Mouse (Mus musculus): ENCODE results near the gene Gm3409. TPM values are rescaled to one million over a fixed set of nuclear protein-coding genes. Genes with fewer than 3 reads are reported as not detected.

Gm3409 gene
- polyA plus RNA-seq (2012; rRNA removed; ENCODE audit: low replicate concordance) = not detected in 2 replicates

DNA sequence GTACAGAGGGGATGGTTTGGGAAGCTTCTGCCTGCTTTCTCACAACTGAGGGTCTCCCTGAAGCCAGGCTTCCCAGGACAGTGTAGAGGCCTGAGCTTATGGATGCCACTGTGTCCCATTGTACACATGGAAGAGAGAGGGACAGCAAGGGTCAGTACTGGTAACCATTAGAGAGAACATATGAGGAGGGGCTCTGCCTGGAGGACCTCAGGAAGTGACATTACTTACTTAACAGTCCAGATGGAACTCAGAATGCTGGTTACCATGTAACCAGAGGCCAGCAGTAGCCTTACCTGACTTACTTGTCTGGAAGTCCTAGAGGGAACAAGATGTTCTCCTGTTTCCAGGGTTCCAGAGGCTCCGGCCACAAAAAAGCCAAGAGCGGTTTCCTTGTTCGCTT is at the start of gene Gm3409:
Gene Gm3409 (plus strand): TSS at position 301 of the 400 bp plus-strand sequence.

DNA sequence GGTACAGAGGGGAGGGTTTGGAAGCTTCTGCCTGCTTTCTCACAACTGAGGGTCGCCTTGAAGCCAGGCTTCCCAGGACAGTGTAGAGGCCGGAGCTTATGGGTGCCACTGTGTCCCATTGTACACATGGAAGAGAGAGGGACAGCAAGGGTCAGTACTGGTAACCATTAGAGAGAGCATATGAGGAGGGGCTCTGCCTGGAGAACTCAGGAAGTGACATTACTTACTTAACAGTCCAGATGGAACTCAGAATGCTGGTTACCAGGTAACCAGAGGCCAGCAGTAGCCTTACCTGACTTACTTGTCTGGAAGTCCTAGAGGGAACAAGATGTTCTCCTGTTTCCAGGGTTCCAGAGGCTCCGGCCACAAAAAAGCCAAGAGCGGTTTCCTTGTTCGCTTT is 46.4 kb upstream of the Gm3409 start, which contains the start of gene Gm6370:
Gene Gm6370 (plus strand): TSS at position 301 of the 400 bp plus-strand sequence.

GRCm38 (mm10) chr5:146502099-146502498 is 35.3 kb upstream of the Gm3409 start, which contains the start of gene 4930449I24Rik:
Gene 4930449I24Rik, plus strand, starts transcription at chr5:146502399.

GRCm38 (mm10) chr5:146513823-146514222 is 23.6 kb upstream of the Gm3409 start, which contains the start of gene Gm3402:
Gene Gm3402, plus strand, starts transcription at chr5:146514123.

GRCm38 (mm10) chr5:146525501-146525900 is 11.9 kb upstream of the Gm3409 start, which contains the start of gene Gm3404:
Gene Gm3404, plus strand, starts transcription at chr5:146525801.

DNA sequence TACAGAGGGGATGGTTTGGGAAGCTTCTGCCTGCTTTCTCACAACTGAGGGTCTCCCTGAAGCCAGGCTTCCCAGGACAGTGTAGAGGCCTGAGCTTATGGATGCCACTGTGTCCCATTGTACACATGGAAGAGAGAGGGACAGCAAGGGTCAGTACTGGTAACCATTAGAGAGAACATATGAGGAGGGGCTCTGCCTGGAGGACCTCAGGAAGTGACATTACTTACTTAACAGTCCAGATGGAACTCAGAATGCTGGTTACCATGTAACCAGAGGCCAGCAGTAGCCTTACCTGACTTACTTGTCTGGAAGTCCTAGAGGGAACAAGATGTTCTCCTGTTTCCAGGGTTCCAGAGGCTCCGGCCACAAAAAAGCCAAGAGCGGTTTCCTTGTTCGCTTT is 18.4 kb downstream of the Gm3409 start, which contains the start of gene Gm3415:
Gene Gm3415 (plus strand): TSS at position 301 of the 400 bp plus-strand sequence.

DNA sequence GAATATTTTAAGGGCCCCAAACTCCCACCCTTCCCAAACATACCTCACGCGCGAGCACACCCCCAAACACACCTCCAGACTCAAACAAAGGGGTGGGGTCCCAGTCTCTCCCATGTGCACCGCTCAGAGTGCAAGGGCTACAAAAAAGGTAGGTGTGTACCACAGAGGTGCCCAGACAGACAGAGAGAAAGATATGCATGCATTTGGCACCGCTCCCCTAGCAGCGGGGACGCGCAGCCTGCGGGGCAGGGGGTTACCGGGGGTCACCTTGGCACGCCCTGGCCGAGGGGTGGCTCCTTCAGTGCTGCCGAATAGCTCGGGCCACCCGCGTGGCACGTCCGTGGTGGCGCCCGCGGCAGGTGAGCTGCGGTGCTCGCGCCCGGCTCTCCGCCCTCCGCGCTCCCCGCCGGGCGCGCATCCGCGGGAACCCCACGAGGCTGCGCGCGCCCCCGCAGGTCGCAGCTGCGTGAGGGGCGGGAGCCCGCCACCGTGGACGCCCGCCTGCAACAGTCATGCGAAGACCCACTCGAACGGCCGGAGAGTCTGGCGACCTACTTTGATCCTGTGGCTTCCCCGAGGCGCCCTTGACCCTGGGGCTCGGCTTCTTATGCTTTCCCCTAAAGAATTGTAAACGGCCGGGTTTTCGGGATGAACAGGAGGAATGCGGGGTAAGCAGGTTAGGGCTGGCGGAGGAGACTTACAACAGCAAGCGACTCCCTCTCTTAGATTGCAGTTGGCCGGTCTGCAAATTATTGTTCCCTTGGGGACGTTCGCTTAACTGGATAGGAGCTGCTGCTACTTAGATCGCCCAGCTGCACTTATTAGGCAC is 47.2 kb downstream of the Gm3409 start, which contains the start of gene Gpr12:
Gene Gpr12 (minus strand): TSS at position 762 of the 829 bp plus-strand sequence.

Other genes with a start within 250 kb of the Gm3409 start
- gene Wasf3, start 152.7 kb upstream of the Gm3409 start, polyA plus RNA-seq (2012; rRNA removed; ENCODE audit: low replicate concordance) = 1.2 and 1.4 TPM in 2 replicates
- gene Gm6408, start 55.7 kb upstream of the Gm3409 start, polyA plus RNA-seq (2012; rRNA removed; ENCODE audit: low replicate concordance) = not detected in 2 replicates
- not detected in 2 replicates for gene Gm6370, start 46.3 kb upstream of the Gm3409 start, polyA plus RNA-seq (2012; rRNA removed; ENCODE audit: low replicate concordance)
- gene 4930449I24Rik, start 35.2 kb upstream of the Gm3409 start, polyA plus RNA-seq (2012; rRNA removed; ENCODE audit: low replicate concordance) = not detected in 2 replicates
- not detected in 2 replicates for gene Gm3402, start 23.5 kb upstream of the Gm3409 start, polyA plus RNA-seq (2012; rRNA removed; ENCODE audit: low replicate concordance)
- not detected in 2 replicates for gene Gm3404, start 11.8 kb upstream of the Gm3409 start, polyA plus RNA-seq (2012; rRNA removed; ENCODE audit: low replicate concordance)
- not detected in 2 replicates for gene Gm3415, start 18.5 kb downstream of the Gm3409 start, polyA plus RNA-seq (2012; rRNA removed; ENCODE audit: low replicate concordance)
- gene Gpr12, start 47.6 kb downstream of the Gm3409 start, polyA plus RNA-seq (2012; rRNA removed; ENCODE audit: low replicate concordance) = not detected in 2 replicates

Data from mammary gland, adult 2 months (tissue).